ENCODE assay signal across 30 mouse cellular contexts in genomic region chr9:21251116-21251735, GRCm38 (mm10). TPM values are rescaled to one million over a fixed set of nuclear protein-coding genes. Genes with fewer than 3 reads are reported as not detected.
DNase-seq lines count a peak whose midpoint lies in the region; ATAC-seq and TF ChIP-seq lines count a peak whose summit lies in the region.
"Had no signal": no experiment of that assay in that cellular context is flagged by ENCODE, and none has a peak within 500 bp of the region (broad histone marks: within the 10 kb centered on the region; RNA-seq: fewer than 3 reads in every experiment).

No protein-coding gene starts in this region.

- H3K9ac ChIP-seq in stomach, postnatal 0 days (ENCODE audit: low read length) = no peak overlapping the region
- H3K9ac ChIP-seq in intestine, embryonic 16.5 days (ENCODE audit: low read depth, low read length) = no peak overlapping the region
- H3K9ac ChIP-seq: forebrain, postnatal 0 days; hindbrain, embryonic 12.5 days; kidney, embryonic 15.5 days; liver, embryonic 12.5 days; liver, postnatal 0 days; midbrain, embryonic 13.5 days; neural tube, embryonic 13.5 days had no signal

- peak; percentile 40; the same call in 1 of the 2 replicates for ATAC-seq in stomach, postnatal 0 days (ENCODE audit: low FRiP score, low TSS enrichment)
- ATAC-seq in intestine, embryonic 16.5 days = no peak
- ATAC-seq: forebrain, postnatal 0 days; inflammation-experienced regulatory T-cells, adult 6 months; liver, embryonic 12.5 days; liver, postnatal 0 days; midbrain, embryonic 13.5 days; Patski had no signal

- intact Hi-C loops in gastrocnemius, postnatal 36 days (cut with DNase I) = no loop called here

- no peaks in the 10 kb centered on the region for H3K36me3 ChIP-seq in limb, embryonic 10.5 days
- no peaks in the 10 kb centered on the region for H3K36me3 ChIP-seq in stomach, postnatal 0 days (ENCODE audit: control insufficient read depth, insufficient read depth, low read length)
- no peaks in the 10 kb centered on the region for H3K36me3 ChIP-seq in intestine, embryonic 16.5 days (ENCODE audit: control insufficient read depth, insufficient read depth, low read length)
- H3K36me3 ChIP-seq: hindbrain, embryonic 12.5 days; kidney, embryonic 15.5 days; liver, embryonic 12.5 days; midbrain, embryonic 13.5 days; neural tube, embryonic 13.5 days had no signal

- TF ChIP-seq CTCF in stomach, postnatal 0 days (IDR thresholded peaks at IDR 0.05; ENCODE audit: low read depth) = no peak

- H3K4me2 ChIP-seq in stomach, postnatal 0 days (replicated peaks; ENCODE audit: low read depth) = no peak overlapping the region
- no peak overlapping the region for H3K4me2 ChIP-seq in intestine, embryonic 16.5 days (ENCODE audit: low read depth, low read length)
- H3K4me2 ChIP-seq: hindbrain, embryonic 12.5 days; kidney, embryonic 15.5 days; liver, embryonic 12.5 days; midbrain, embryonic 13.5 days; neural tube, embryonic 13.5 days had no signal

- H3K27me3 ChIP-seq in limb, embryonic 10.5 days (ENCODE audit: low read depth, poor library complexity, severe bottlenecking) = peaks cover 70% of the 10 kb centered on the region
- peaks cover 3% of the 10 kb centered on the region; the same call in 1 of the 2 replicates for H3K27me3 ChIP-seq in stomach, postnatal 0 days (ENCODE audit: control insufficient read depth, insufficient read depth, low read length)
- peaks cover 43% of the 10 kb centered on the region for H3K27me3 ChIP-seq in intestine, embryonic 16.5 days (replicated peaks; ENCODE audit: control insufficient read depth, insufficient read depth, low read length)

- H3K4me1 ChIP-seq in limb, embryonic 10.5 days = peaks cover 27% of the 10 kb centered on the region
- no peaks in the 10 kb centered on the region for H3K4me1 ChIP-seq in stomach, postnatal 0 days (replicated peaks; ENCODE audit: control insufficient read depth, insufficient read depth)
- peaks cover 10% of the 10 kb centered on the region for H3K4me1 ChIP-seq in intestine, embryonic 16.5 days (ENCODE audit: control insufficient read depth, insufficient read depth, low read length)

- no peaks in the 10 kb centered on the region for H3K9me3 ChIP-seq in limb, embryonic 10.5 days (replicated peaks)
- no peaks in the 10 kb centered on the region for H3K9me3 ChIP-seq in stomach, postnatal 0 days (ENCODE audit: control insufficient read depth, low read length)
- H3K9me3 ChIP-seq in intestine, embryonic 16.5 days (ENCODE audit: control insufficient read depth, low read length) = no peaks in the 10 kb centered on the region
- H3K9me3 ChIP-seq: hindbrain, embryonic 12.5 days; kidney, embryonic 15.5 days; liver, embryonic 12.5 days; megakaryocyte, embryonic 14.5 days; midbrain, embryonic 13.5 days; neural tube, embryonic 13.5 days had no signal

- 45% methylated on average over 13 of the region's 13 CpGs for WGBS in limb, embryonic 10.5 days
- WGBS in stomach, postnatal 0 days = 37% methylated on average over 13 of the region's 13 CpGs
- WGBS in intestine, embryonic 16.5 days = 59% methylated on average over 13 of the region's 13 CpGs

- no peak overlapping the region for H3K4me3 ChIP-seq in limb, embryonic 10.5 days
- H3K4me3 ChIP-seq in stomach, postnatal 0 days (ENCODE audit: low read depth, low read length) = no peak overlapping the region
- no peak overlapping the region for H3K4me3 ChIP-seq in intestine, embryonic 16.5 days (ENCODE audit: low read length)
- H3K4me3 ChIP-seq: hindbrain, embryonic 12.5 days; kidney, embryonic 15.5 days; layer of hippocampus, adult 2 months; left cerebral cortex, adult 2 months; liver, embryonic 12.5 days; megakaryocyte, embryonic 14.5 days; midbrain, embryonic 13.5 days; neural tube, embryonic 13.5 days had no signal

- no peak for TF ChIP-seq EP300 in stomach, postnatal 0 days (optimal IDR thresholded peaks at IDR 0.05)

- DNase-seq in testis, postnatal 14 days (ENCODE audit: low spot score) = peak; percentile 3
- DNase-seq in testis, postnatal 10 days (ENCODE audit: low spot score) = no peak
- DNase-seq in limb, embryonic 10.5 days (ENCODE audit: low spot score) = no peak
- peak; percentile 69 for DNase-seq in retina, embryonic 14.5 days (ENCODE audit: low spot score)
- DNase-seq in stomach, postnatal 0 days (ENCODE audit: low spot score) = no peak
- DNase-seq in gastrocnemius, postnatal 36 days = no peak
- no peak for DNase-seq in thymus, postnatal 25 days
- DNase-seq: adrenal gland, postnatal 10 days; cerebellum, adult 9-10 months; cerebellum, postnatal 36 days; forebrain, postnatal 0 days; gastrocnemius, postnatal 10 days; kidney, adult 18-20 months; kidney, postnatal 36 days; liver, postnatal 0 days; lung, postnatal 4 days; right cerebral cortex, postnatal 14 days; thymus, postnatal 36 days had no signal

- 0 out of 2 replicates have a peak overlapping the region, but pooled peaks have one; percentile 1 for H3K27ac ChIP-seq in limb, embryonic 10.5 days
- peak overlapping the region; percentile 74 for H3K27ac ChIP-seq in stomach, postnatal 0 days (replicated peaks)
- H3K27ac ChIP-seq in intestine, embryonic 16.5 days (ENCODE audit: low read length) = no peak overlapping the region
- H3K27ac ChIP-seq: hindbrain, embryonic 12.5 days; kidney, embryonic 15.5 days; left cerebral cortex, adult 2 months; liver, embryonic 12.5 days; midbrain, embryonic 13.5 days; neural tube, embryonic 13.5 days had no signal

RNA-seq across cellular contexts. Expression of gene S1pr5, which starts 3.0 kb away (rescaled TPM):
- 0.15 and 0.33 TPM in 2 replicates for polyA plus RNA-seq in limb, embryonic 10.5 days (2016; fragmentation: Nextera tagmentation; extraction: Ambion mirVana)
- 4.7 and 5.0 TPM in 2 replicates for polyA plus RNA-seq in stomach, postnatal 0 days (2015; fragmentation: Nextera tagmentation; extraction: Ambion mirVana)
- under 1 TPM in 1 of 2 experiments, not detected in 1; 0.12 TPM for total RNA-seq in gastrocnemius, postnatal 36 days (2021)
- 0.06 TPM in 1 of 2 replicates, not detected in the other for polyA plus RNA-seq in intestine, embryonic 16.5 days (2015; fragmentation: Nextera tagmentation; extraction: Ambion mirVana)
- polyA plus RNA-seq: kidney, embryonic 15.5 days; Patski; testis, adult 2 months had no signal

RNA-seq across cellular contexts. Expression of gene Keap1, which starts 12.1 kb away (rescaled TPM):
- 50.4 and 61.7 TPM in 2 replicates for polyA plus RNA-seq in limb, embryonic 10.5 days (2016; fragmentation: Nextera tagmentation; extraction: Ambion mirVana)
- polyA plus RNA-seq in stomach, postnatal 0 days (2015; fragmentation: Nextera tagmentation; extraction: Ambion mirVana) = 37.2 and 40.8 TPM in 2 replicates
- total RNA-seq in gastrocnemius, postnatal 36 days (2021) = 10 to 100 TPM; 56.5 to 58.3 TPM
- 58.1 and 59.7 TPM in 2 replicates for polyA plus RNA-seq in intestine, embryonic 16.5 days (2015; fragmentation: Nextera tagmentation; extraction: Ambion mirVana)

RNA-seq across cellular contexts. Expression of gene Atg4d, which starts 13.9 kb away (rescaled TPM):
- polyA plus RNA-seq in limb, embryonic 10.5 days (2016; fragmentation: Nextera tagmentation; extraction: Ambion mirVana) = 38.5 and 41.3 TPM in 2 replicates
- 38.6 and 41.7 TPM in 2 replicates for polyA plus RNA-seq in stomach, postnatal 0 days (2015; fragmentation: Nextera tagmentation; extraction: Ambion mirVana)
- 10 to 100 TPM; 62.0 to 65.7 TPM for total RNA-seq in gastrocnemius, postnatal 36 days (2021)
- polyA plus RNA-seq in intestine, embryonic 16.5 days (2015; fragmentation: Nextera tagmentation; extraction: Ambion mirVana) = 62.1 and 62.3 TPM in 2 replicates

RNA-seq across cellular contexts. Expression of gene Kri1, which starts 36.5 kb away (rescaled TPM):
- polyA plus RNA-seq in limb, embryonic 10.5 days (2016; fragmentation: Nextera tagmentation; extraction: Ambion mirVana) = 18.9 and 19.1 TPM in 2 replicates
- polyA plus RNA-seq in stomach, postnatal 0 days (2015; fragmentation: Nextera tagmentation; extraction: Ambion mirVana) = 6.7 and 7.9 TPM in 2 replicates
- 10 to 100 TPM in 1 of 2 experiments, 1 to 10 TPM in 1; 9.1 to 11.6 TPM for total RNA-seq in gastrocnemius, postnatal 36 days (2021)
- polyA plus RNA-seq in intestine, embryonic 16.5 days (2015; fragmentation: Nextera tagmentation; extraction: Ambion mirVana) = 12.3 and 13.2 TPM in 2 replicates

RNA-seq across cellular contexts. Expression of gene Cdkn2d, which starts 40.0 kb away (rescaled TPM):
- 32.7 and 38.0 TPM in 2 replicates for polyA plus RNA-seq in limb, embryonic 10.5 days (2016; fragmentation: Nextera tagmentation; extraction: Ambion mirVana)
- 23.1 and 28.0 TPM in 2 replicates for polyA plus RNA-seq in stomach, postnatal 0 days (2015; fragmentation: Nextera tagmentation; extraction: Ambion mirVana)
- 10 to 100 TPM in 1 of 2 experiments, 1 to 10 TPM in 1; 8.4 to 10.1 TPM for total RNA-seq in gastrocnemius, postnatal 36 days (2021)
- 40.2 and 42.5 TPM in 2 replicates for polyA plus RNA-seq in intestine, embryonic 16.5 days (2015; fragmentation: Nextera tagmentation; extraction: Ambion mirVana)

Comparison
In these comparisons a context has a peak if more than half of its experiments do, and no peak if none do; other contexts are left out.
1. DNase-seq: peak in testis, postnatal 14 days (single experiment) and retina, embryonic 14.5 days (single experiment); none in testis, postnatal 10 days (single experiment), limb, embryonic 10.5 days (single experiment), stomach, postnatal 0 days (single experiment), gastrocnemius, postnatal 36 days (0 of 2) and thymus, postnatal 25 days (single experiment).